Mouse (Mus musculus) midbrain, postnatal 0 days (tissue): ENCODE data around the gene Calhm4. TPM values are rescaled to one million over a fixed set of nuclear protein-coding genes. Genes with fewer than 3 reads are reported as not detected.
"Not testable (repeated sequence)": the region's sequence is repeated elsewhere in the genome, so short reads cannot be mapped to it uniquely, and the experiment has no call there.

ENCODE experiments used
- ATAC-seq: fragments of 200-750 bp; cut with Nextera tagmentation; 2 replicates; pipeline ENCODE4 v1.8.0; 2017; ENCODE audit warnings: moderate number of reproducible peaks, mild to moderate bottlenecking, moderate TSS enrichment, moderate library complexity; ENCODE audit not compliant: low FRiP score
- DNase-seq: peaks from one replicate; pipeline ENCODE4 v3.0.0-alpha.2; 2015; ENCODE audit warnings: low spot score
- H3K27ac ChIP-seq: fragments of 300-500 bp; sonication (generic); 2 replicates; pipeline ENCODE4 v1.5.1; 2014; ENCODE audit warnings: low read depth, mild to moderate bottlenecking, low read length, mixed read lengths
- H3K27me3 ChIP-seq: fragments of 300-500 bp; sonication (generic); 2 replicates; pipeline ENCODE4 v1.6.1; 2014; ENCODE audit warnings: low read length, control low read depth, mixed read lengths; ENCODE audit not compliant: insufficient read depth
- H3K36me3 ChIP-seq: fragments of 300-500 bp; sonication (generic); 2 replicates; pipeline ENCODE4 v1.6.1; 2014; ENCODE audit warnings: low read length, control low read depth, mixed read lengths; ENCODE audit not compliant: insufficient read depth
- H3K4me1 ChIP-seq: fragments of 300-500 bp; sonication (generic); 2 replicates; pipeline ENCODE4 v1.6.1; 2014; ENCODE audit warnings: mild to moderate bottlenecking, control low read depth, antibody characterized with exemption, low read length, mixed read lengths; ENCODE audit not compliant: insufficient read depth
- H3K4me2 ChIP-seq: fragments of 300-500 bp; sonication (generic); 2 replicates; pipeline ENCODE4 v1.6.1; 2014; ENCODE audit warnings: low read depth, mild to moderate bottlenecking, low read length, mixed read lengths; ENCODE audit not compliant: poor library complexity, severe bottlenecking
- H3K4me3 ChIP-seq: fragments of 300-500 bp; sonication (generic); 2 replicates; pipeline ENCODE4 v1.5.1; 2014; ENCODE audit warnings: low read depth, mild to moderate bottlenecking, low read length, moderate library complexity
- H3K9ac ChIP-seq: fragments of 300-500 bp; sonication (generic); replicated peaks from 2 replicates; pipeline ENCODE4 v1.6.1; 2014; ENCODE audit warnings: mild to moderate bottlenecking, low read length, moderate library complexity, mixed read lengths; ENCODE audit not compliant: poor library complexity, severe bottlenecking
- H3K9me3 ChIP-seq: fragments of 300-500 bp; sonication (generic); 2 replicates; pipeline ENCODE4 v1.6.1; 2016; ENCODE audit warnings: low read length, control low read depth
- CTCF ChIP-seq: IDR thresholded peaks from 2 replicates; pipeline ENCODE4 v1.5.1; 2016; ENCODE audit warnings: antibody characterized with exemption, mild to moderate bottlenecking
- WGBS: fragments of 180-500 bp; shearing (Covaris S2); extraction: QIAGEN DNeasy Blood & Tissue Kit; methylation state at CpG from one replicate; pipeline ENCODE4 v1.1.7; 2014; 5-methylcytosine and 5-hydroxymethylcytosine counted together
- polyA plus RNA-seq: library from polyadenylated mRNA; unstranded; fragments of >200 nt; fragmentation: Nextera tagmentation; extraction: Ambion mirVana; gene quantifications from 2 replicates; pipeline ENCODE4 v1.2.1, GENCODE M21; 2015
- total RNA-seq: library from RNA; depleted of rRNA; stranded (reverse); fragments of >200 nt; gene quantifications from 2 replicates; pipeline ENCODE4 v1.2.3, GENCODE M21; 2014; rRNA removed

Calhm4 gene
- total and polyA plus RNA-seq, 2 experiments from 2014 or later = 0.33 TPM; not detected in 1

GRCm38 (mm10) chr10:34018746-34019301 is 25.3 kb downstream of the Calhm4 start:
- H3K27me3 ChIP-seq = no peaks in the 10 kb centered on the region
- H3K9ac ChIP-seq = peak overlapping the region; percentile 81
- H3K4me3 ChIP-seq = peak overlapping the region; percentile 65
- H3K4me2 ChIP-seq = peak overlapping the region; percentile 76
- DNase-seq (peak; percentile 30), ATAC-seq (peak; percentile 8; the same call in 1 of the 2 replicates)
- H3K9me3 ChIP-seq = no peaks in the 10 kb centered on the region
- H3K4me1 ChIP-seq = peaks cover 8% of the 10 kb centered on the region; the same call in 1 of the 2 replicates
- TF ChIP-seq CTCF = no peak
- H3K27ac ChIP-seq = peak overlapping the region; percentile 90
- under 1% methylated on average over 21 of the region's 21 CpGs for WGBS
- H3K36me3 ChIP-seq = no peaks in the 10 kb centered on the region

GRCm38 (mm10) chr10:34013241-34013640 is 30.9 kb downstream of the Calhm4 start:
- 65% methylated on average over 2 of the region's 2 CpGs for WGBS
- Histone ChIP-seq H3K4me3 (no peak overlapping the region), H3K27me3 (no peaks in the 10 kb centered on the region), H3K9me3 (no peaks in the 10 kb centered on the region), H3K9ac (no peak overlapping the region), H3K27ac (no peak overlapping the region), H3K4me2 (no peak overlapping the region), H3K36me3 (peaks cover 3% of the 10 kb centered on the region; the same call in 1 of the 2 replicates), H3K4me1 (peaks cover 6% of the 10 kb centered on the region; the same call in 1 of the 2 replicates)
- no peak for ATAC-seq
- TF ChIP-seq CTCF = no peak
- no peak for DNase-seq

GRCm38 (mm10) chr10:34012581-34012980 is 31.5 kb downstream of the Calhm4 start:
- DNase-seq (no peak), ATAC-seq (no peak)
- Histone ChIP-seq H3K9ac (no peak overlapping the region), H3K36me3 (peaks cover 3% of the 10 kb centered on the region; the same call in 1 of the 2 replicates), H3K4me1 (no peaks in the 10 kb centered on the region), H3K4me3 (no peak overlapping the region), H3K27me3 (no peaks in the 10 kb centered on the region), H3K4me2 (no peak overlapping the region), H3K27ac (no peak overlapping the region), H3K9me3 (no peaks in the 10 kb centered on the region)
- WGBS = 95% methylated on average over 4 of the region's 4 CpGs
- no peak for TF ChIP-seq CTCF

- Histone ChIP-seq H3K4me1 (no peaks in the 10 kb centered on the region), H3K36me3 (peaks cover 52% of the 10 kb centered on the region), H3K4me2 (no peak overlapping the region), H3K27me3 (no peaks in the 10 kb centered on the region), H3K9me3 (no peaks in the 10 kb centered on the region), H3K27ac (no peak overlapping the region), H3K4me3 (no peak overlapping the region), H3K9ac (no peak overlapping the region)
- no peak for TF ChIP-seq CTCF
- ATAC-seq = no peak
- no peak for DNase-seq
Observed at GRCm38 (mm10) chr10:33998397-33998796, 45.7 kb downstream of the Calhm4 start.

GRCm38 (mm10) chr10:33996686-33997085 is 47.4 kb downstream of the Calhm4 start:
- H3K9ac ChIP-seq, H3K4me3 ChIP-seq, H3K4me1 ChIP-seq, DNase-seq, ATAC-seq, H3K4me2 ChIP-seq, H3K27me3 ChIP-seq, H3K9me3 ChIP-seq, H3K27ac ChIP-seq: not testable (repeated sequence)
- H3K36me3 ChIP-seq = peaks cover 54% of the 10 kb centered on the region
- 87% methylated on average over 6 of the region's 8 CpGs for WGBS

Other genes with a start within 250 kb of the Calhm4 start
- gene Sult3a1, start 186.6 kb downstream of the Calhm4 start, total RNA-seq = not detected in 2 replicates
- gene Sult3a1, start 186.6 kb downstream of the Calhm4 start, polyA plus RNA-seq = not detected in 2 replicates
- gene Rsph4a, start 139.2 kb downstream of the Calhm4 start, total RNA-seq = 2.3 and 2.8 TPM in 2 replicates
- gene Rsph4a, start 139.2 kb downstream of the Calhm4 start, polyA plus RNA-seq = 1.9 and 2.6 TPM in 2 replicates
- 14.1 and 14.6 TPM in 2 replicates for gene Zup1, start 93.0 kb downstream of the Calhm4 start, total RNA-seq
- gene Zup1, start 93.0 kb downstream of the Calhm4 start, polyA plus RNA-seq = 11.7 and 12.8 TPM in 2 replicates
- 124 and 145 TPM in 2 replicates for gene Rwdd1, start 24.7 kb downstream of the Calhm4 start, total RNA-seq
- 157 and 174 TPM in 2 replicates for gene Rwdd1, start 24.7 kb downstream of the Calhm4 start, polyA plus RNA-seq
- gene Trappc3l, start 6.7 kb downstream of the Calhm4 start, total RNA-seq = not detected in 2 replicates
- gene Trappc3l, start 6.7 kb downstream of the Calhm4 start, polyA plus RNA-seq = not detected in 2 replicates
- 0.60 and 1.0 TPM in 2 replicates for gene Calhm5, start 52.2 kb upstream of the Calhm4 start, total RNA-seq
- 0.86 and 0.91 TPM in 2 replicates for gene Calhm5, start 52.2 kb upstream of the Calhm4 start, polyA plus RNA-seq
- 0.44 TPM in 1 of 2 replicates, not detected in the other for gene Calhm6, start 83.7 kb upstream of the Calhm4 start, total RNA-seq
- gene Calhm6, start 83.7 kb upstream of the Calhm4 start, polyA plus RNA-seq = 1.1 and 1.2 TPM in 2 replicates
- gene Dse, start 163.4 kb upstream of the Calhm4 start, total RNA-seq = 19.7 and 37.4 TPM in 2 replicates
- gene Dse, start 163.4 kb upstream of the Calhm4 start, polyA plus RNA-seq = 5.9 and 7.0 TPM in 2 replicates
- gene Tspyl1, start 237.9 kb upstream of the Calhm4 start, total RNA-seq = 93.3 and 94.2 TPM in 2 replicates
- gene Tspyl1, start 237.9 kb upstream of the Calhm4 start, polyA plus RNA-seq = 129 and 139 TPM in 2 replicates